Mouse (Mus musculus): ENCODE results near the gene Kif14. TPM values are rescaled to one million over a fixed set of nuclear protein-coding genes. Genes with fewer than 3 reads are reported as not detected.
A peak's percentile ranks its signal among the peaks of the same experiment; 100 is the strongest.

Gene Kif14
- under 1 TPM; 0.22 to 0.25 TPM for total RNA-seq (2021)

DNA sequence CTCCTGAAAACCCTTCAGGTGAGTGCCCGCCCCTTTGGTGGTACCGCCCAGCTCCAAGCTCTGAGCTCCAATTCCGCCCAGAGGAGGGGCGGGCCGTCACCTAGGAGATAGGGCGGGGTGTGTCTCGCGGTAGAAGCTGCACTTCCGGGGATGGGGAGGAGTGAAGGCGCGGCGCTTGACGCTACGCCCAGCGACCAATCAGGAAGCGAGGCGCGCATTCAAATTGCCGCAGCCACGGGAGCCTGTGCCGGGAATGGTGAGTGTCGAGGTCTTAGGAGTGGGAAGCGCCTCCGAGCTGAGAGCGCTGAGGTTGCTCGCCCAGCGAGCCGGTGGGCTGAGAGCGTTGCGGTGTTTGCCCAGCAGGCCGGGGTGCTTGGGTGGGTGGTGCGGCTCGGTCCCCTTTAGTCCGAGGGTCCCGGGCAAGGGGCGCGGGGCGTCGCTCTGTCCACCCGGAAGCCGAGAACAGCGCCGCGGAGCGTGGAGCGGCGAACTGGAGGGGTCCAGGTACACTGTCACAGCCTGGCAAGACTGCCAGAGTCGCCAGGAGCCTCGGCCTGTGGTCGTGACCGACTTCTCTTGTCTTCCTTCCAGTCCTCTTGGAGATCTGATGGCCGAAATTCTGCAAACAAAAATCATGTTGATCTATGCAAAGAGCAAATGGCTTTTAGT is at the start of gene Kif14:
Gene Kif14 (plus strand): TSS at position 201 of the 669 bp plus-strand sequence.
- peak; percentile 88 to 93 for DNase-seq
- intact Hi-C loops (cut with DNase I): no loop called here

DNA sequence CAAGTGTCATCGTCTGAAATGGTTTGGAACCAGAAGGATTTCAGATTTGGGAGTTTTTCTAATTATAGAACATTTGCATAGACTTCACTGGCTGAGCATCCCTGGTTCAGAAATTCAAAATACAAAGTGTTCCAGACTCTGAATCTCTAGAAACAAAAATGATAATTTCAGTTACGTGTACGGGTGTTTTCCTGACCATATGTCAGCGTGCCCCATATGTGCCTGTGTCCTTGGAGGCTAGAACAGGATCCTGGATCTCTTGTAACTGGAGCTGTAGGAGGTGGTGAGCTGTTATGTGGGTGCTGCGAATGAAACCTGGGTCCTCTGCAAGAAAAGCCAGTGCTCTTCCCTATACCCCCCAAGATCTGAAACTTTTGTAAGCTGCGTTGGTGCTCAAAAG is 47.8 kb upstream of the Kif14 start:
- intact Hi-C loops (cut with DNase I): loop anchor here (10.0 kb wide), 1 partner anchor 206 kb away; the partner anchor contains the start of gene Zfp281
- DNase-seq: no peak

DNA sequence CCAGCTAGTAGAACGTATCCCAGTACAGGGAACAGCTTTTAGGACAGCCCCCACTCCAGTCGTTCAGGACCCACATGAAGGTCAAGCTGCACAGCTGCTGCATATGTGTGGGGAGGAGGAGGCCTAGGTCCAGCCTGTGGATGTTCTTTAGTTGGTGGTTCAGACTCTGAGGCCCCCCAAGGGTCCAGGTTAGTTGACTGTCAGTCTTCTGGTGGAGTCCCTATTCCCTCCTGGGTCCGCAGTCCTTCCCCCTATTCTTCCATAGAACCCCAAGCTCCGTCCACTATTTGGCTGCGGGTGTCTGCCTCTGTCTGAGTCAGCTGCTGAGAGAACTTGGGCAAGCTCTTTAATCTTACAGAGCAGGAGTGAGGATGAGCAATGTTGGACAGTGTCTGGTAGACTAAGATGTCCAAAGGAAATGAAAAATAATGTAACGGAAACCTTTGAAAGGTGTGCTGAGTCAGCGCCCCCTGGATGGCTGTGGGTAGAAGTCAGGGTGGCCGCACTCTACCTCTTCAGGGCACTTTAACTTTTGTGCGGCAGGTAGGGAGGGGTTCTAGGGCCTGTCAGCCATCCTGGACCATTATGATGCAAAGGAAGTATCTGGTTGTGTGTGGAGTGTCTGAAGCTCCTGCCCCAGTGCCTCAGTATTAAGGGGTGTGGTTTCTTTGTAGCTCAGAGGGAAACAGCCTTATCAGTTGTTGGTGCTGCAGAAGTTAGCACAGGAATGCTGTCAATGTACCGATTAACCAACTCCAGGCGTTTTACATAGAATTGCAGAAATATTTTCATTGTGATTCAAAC is 38.8 kb upstream of the Kif14 start:
- intact Hi-C loops (cut with DNase I): no loop called here
- DNase-seq: no peak

DNA sequence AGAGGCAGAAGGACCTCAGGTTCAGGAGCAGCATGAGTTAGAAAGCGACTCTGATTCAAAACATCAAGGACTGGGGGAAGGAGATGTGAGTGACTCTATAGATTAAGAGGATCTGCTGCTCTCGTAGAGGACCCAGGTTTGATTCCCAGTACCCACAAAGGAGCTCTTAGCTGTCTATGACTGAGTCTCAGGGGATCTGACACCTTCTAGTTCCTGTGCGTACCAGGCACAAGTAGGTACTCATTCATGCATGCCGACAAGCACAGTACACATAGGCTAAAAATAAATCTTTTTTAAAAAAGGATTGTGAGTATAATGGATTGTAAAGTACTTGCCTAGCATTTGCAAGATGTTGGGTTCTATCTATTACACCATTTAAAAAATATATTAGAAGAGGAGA is 37.2 kb upstream of the Kif14 start:
- intact Hi-C loops (cut with DNase I): no loop called here
- DNase-seq: no peak

DNA sequence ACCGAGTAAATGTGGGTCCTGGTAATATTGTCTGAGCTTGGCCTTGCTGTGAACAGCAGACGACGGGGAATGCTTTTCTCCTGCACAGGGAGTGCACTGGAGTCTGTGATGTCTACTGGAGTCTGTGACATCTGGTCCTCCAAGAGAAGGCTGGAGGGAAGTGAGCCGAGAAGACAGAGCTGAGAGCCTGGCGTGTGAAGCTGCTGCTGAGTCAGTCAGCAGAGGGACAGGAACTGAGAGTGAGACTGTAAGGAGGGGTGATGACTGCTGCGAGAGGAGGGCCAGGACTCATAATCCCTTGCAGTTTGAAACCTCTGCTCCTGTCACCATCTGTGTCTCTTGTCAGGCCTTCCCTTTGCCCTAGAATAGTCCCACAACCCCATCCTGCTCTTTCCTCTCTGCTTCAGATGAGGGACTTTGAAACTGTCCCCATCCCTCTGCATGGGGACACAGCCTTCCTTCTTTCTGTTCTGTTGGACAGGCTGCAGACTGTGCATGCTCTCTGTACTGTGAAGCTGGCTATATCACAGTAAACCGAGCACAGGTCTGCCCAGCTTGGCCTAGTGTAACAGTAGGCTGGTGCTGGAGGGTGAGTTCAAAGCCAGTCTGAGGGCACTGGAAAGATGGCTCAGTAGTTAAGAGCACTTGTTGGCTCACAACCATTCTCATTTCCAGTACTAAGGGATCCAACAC is 35.9 kb upstream of the Kif14 start:
- no peak for DNase-seq
- intact Hi-C loops (cut with DNase I): no loop called here

DNA sequence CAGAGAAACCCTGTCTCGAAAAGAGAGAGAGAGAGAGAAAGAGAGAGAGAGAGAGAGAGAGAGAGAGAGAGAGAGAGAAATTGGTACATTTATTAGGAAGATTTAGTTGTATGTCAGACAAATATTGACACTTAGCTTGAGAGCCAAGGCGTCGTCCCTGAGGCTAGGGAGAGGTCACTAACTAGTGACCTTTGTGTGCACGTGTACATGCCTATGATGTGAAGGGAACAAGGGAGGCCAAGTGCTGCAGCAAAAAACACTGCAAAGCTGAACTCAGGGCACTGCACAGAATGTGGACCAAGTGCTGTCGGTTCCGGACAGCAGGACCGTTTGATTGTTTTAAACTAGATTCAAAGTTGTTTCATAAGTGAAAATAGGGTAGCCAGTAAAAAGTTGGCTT is 25.4 kb upstream of the Kif14 start:
- DNase-seq: no peak
- intact Hi-C loops (cut with DNase I): no loop called here

DNA sequence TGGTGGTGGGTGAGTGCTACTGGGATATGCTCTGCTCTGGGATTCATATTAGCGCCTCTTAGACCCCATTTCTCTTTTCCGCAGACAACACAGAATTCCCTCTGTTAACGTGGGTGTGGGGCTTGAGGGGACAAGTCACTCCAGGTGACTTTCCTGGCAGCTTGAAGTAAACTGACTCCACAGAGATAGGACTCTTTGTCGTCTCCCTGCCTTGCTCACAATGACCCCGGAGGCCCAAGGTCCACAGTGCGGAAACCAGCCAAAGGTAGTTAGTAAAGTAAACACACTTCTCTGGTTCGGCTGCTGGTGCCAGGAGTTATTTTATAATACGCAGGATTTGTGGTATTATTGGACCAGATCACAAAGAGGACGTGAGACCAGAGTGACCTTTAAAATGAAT is 23.3 kb upstream of the Kif14 start:
- no peak for DNase-seq
- intact Hi-C loops (cut with DNase I): no loop called here

DNA sequence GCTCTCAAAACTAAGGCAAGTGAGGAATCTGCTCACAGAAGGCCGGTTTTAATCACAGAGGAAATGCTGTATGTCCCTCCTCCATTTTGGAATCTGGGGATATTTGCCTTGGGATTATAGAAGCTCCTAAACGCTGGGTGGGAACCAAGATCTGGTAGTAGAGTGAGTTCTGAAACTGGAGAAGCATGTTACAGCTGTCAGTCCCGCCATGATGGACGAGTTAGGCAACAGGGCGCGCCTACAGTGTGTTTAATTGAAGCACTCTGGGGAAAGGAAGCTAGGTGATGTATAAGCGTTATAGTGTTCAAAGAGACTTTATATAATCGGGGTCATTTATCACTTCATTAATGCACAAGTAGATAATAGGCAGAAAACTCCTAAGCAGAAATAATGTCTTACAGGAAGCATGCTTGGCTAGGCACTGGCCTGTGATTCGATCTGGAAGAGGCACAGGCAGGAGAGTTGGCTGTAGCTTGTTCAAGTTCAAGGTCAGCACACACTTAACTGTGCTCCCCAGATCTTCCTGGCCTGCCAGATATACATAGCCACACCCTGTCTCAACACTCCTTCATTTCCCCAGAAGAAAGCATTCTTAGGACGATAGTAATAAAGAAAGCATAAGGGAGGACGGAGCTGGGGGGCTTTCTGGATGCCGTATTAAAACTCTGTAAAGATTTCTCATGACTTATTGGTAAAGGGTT is 21.4 kb upstream of the Kif14 start:
- intact Hi-C loops (cut with DNase I): no loop called here
- DNase-seq: no peak

DNA sequence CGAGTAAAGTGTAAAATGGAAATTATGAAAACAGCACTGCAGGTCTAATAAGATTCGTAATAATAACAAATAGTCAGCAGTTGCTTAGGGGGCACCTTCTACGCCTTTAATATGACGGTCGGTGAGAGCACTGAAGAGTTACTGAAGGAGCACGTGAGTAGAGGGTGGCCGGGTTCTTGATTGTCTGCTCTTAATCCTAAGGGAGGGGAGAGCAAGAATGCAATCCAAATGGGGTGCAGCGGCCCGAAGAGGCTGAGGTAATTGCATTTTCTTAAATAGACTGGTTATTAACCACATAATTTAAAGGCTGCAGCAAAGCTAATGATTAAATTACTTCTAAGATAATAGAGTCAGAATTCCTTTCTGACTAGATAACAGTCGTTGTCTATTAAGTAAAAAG is 19.2 kb upstream of the Kif14 start:
- no peak for DNase-seq
- intact Hi-C loops (cut with DNase I): no loop called here

DNA sequence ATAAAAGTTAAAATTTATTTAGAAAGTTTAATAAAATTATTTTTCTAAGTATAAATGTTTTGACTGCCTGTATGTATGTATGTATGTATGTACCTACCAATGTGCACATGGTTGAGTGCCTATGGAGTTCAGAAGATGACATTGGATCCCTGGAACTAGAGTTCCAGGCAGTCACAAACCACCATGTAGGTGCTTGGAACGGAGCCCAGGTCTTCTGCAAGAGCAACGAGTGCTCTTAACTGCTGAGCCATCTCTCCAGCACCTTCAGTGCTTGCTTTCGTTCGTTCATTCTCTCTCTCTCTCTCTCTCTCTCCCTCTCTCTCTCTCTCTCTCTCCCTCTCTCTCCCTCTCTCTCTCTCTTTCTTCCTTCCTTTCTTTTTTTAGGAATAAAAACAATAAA is 18.8 kb upstream of the Kif14 start:
- intact Hi-C loops (cut with DNase I): no loop called here

DNA sequence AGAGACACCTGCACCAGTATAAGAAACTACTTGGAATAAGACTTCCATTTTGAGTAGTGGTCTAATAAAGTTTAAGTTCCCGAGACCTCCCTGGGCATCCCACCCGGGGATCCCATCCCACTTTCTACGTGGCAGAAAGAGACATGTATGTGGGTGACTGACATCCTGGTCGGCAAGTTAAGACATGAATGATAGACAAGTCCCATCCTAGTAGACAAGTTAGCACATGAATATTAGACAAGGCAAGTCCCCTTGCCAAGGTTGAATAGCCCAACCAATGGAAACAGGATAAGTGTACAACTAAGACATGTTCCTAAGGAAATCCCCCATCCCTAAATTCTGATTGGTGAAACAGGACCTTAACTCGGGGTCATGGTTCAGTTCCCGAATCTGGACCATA is 16.6 kb upstream of the Kif14 start:
- intact Hi-C loops (cut with DNase I): no loop called here
- DNase-seq: no peak

More for the DNA sequence above, 18.8 kb upstream of the Kif14 start:
- no peak for DNase-seq

DNA sequence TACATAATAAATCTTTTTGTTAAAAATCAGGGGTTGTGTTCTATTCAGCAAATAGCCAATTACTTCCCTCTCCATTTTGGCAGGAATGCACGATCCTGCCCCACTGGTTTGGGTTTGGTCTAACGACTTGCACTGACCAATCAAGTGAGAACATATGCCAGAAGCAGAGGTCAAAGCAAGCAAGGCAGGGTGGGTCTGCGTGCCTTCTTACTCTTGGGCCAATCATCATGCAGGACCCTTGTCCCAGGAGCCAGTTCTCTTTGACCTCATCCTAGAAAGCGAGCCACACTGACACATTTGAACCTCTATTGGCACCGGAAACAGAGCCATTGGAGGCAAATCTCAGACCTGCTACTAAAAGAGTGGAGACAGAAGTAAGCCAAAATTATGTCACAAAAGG is 15.9 kb upstream of the Kif14 start:
- no peak for DNase-seq
- intact Hi-C loops (cut with DNase I): no loop called here

DNA sequence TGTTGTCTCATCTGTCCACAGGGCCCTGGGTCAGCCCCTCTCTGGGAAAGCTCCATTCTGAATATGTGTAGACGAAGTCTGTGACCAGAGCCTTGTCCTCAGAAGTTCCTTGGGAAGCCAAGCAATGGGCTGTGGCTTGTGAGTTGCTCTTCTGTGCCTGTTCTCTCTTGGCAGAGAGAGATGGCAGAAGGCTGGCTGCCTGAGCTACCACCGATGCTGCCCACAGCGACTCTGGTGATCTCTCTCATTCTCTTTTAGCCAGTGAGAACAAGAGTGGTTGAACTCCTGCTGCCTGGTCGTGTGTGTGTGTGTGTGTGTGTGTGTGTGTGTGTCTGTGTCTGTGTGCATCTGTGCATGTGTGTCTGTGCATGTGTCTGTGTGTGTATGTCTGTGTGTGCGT is 13.7 kb upstream of the Kif14 start:
- no peak for DNase-seq
- intact Hi-C loops (cut with DNase I): no loop called here

DNA sequence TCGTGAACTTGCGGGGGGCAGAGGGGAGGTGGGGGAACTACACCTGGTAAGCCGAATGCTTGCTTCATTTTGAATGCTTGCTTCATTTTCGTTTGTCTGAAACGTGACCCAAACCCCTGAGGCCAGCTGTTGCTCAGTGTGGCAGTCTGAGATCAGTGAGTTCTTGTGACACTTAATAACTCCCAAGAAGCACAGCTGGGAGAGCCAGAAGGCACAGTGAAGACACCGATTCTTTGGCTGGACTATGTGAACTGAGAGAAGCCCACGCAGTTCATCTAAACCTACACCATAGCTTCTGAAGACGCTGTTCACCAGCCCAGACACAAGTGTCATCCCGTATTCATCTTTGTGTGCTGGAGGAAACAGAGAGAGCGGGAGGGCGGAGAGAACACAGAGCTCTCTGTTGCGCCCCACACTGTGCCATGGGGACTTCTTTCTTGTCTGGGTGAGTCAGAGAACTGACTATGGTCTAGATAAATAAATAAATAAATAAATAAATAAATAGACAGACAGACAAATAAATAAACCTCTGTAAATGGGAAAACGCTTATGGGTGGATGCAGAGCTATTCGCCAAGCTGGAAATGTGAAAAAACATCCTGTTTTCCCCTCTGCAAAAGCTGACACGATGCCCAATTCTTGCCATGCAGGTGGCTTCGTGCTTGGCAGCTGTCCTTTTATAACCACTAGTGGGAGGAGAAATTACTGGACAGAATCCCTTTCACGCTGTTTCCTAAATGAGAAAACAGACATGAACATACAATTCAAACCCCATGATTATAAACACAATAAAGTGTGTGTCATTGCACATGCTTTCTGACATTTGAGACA is 10.2 kb upstream of the Kif14 start:
- no peak for DNase-seq
- intact Hi-C loops (cut with DNase I): loop anchor here (5.0 kb wide), 1 partner anchor 109 kb away; the partner anchor contains the start of gene Camsap2

DNA sequence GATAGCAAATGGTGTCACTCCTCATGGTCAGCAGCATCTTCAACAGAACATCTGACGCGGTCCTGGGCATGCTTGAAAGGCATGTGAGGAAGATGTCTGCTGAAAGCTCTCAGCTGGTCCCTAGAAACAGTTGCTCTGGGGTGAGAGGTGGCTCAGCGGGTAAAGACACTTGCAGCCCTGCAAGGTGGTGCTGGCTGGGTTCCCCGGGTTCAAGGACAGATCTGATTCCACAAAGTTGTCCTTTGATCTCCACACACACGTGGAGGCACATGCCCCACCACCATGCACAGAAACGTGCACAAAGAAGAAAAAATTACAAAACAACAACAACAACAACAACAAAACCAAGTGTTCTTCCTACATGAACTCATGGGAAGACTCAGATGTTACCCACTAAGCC is 9.4 kb upstream of the Kif14 start:
- intact Hi-C loops (cut with DNase I): loop anchor here (5.0 kb wide), 1 partner anchor 109 kb away; the partner anchor contains the start of gene Camsap2
- no peak for DNase-seq

DNA sequence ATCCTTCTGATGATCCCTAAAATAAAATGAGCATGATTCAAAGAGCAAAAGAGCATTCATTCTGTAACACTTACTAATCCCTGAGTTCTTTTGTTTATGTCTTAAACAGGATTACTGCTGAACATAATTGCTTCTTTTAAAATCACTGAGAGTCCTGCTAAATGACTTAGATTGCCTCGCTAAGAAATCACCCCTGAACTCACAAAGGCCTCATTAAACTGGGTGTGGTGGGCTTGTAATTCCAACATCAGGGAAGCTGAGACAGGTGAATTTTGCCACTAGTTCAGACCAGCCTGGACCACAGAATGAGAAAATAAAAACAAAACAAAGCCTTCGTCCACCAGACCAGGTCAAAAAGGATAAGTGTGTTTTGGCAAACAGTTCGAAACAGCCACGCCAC is 8.7 kb upstream of the Kif14 start:
- intact Hi-C loops (cut with DNase I): loop anchor here (5.0 kb wide), 1 partner anchor 110 kb away; the partner anchor contains the start of gene Camsap2
- no peak for DNase-seq

DNA sequence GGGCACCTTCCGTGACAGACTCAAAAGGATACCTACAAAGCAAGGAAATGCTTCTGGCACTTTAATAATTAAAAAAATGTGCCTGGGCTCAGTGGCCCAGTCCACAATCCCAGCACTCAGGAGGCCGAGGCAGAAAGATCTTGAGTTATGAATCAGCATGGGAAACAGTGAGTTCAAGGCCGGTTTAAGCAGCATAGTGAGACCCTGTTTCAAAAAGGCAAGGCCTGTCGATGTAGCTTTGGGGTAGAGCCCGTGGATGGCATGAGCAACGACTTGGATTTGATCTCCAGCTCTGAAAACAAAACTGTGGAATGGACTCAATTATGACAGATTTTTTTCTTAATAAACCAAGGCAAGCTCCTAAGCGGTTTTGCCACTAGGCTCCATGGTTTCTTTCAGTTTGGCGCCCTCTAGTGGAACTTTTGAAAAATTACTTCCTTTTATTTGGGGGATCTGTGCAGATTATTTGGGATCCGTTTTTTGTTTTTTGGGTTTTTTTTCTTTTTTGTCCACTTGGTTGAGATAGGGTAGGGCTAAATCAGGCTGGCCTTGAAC is 7.4 kb upstream of the Kif14 start:
- peak in 1 of 2 experiments; percentile 26 for DNase-seq
- intact Hi-C loops (cut with DNase I): loop anchor here (1.0 to 5.0 kb wide), 4 partner anchors 111 to 288 kb away; partner anchors contain the start of gene Camsap2

DNA sequence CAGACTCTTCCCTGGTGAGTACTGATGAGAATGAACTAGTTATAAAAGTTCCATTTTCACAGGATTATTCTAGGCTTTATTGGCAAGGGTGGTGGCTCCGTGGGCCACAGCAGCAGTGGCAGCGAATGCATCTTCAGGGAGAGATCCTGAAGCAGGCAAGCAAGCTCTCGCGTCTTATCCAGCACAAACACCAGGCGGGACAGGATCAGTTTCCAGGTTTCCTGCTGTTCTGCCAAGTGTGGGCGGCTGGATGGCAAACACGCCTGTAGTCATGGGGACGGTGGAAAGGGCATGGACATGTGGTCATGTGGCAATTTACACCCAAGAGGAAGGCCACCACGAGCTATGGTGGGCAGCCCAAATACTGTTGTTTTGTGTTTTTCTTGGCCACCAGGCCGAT is 3.7 kb upstream of the Kif14 start:
- intact Hi-C loops (cut with DNase I): no loop called here
- DNase-seq: peak in 1 of 2 experiments; percentile 3

DNA sequence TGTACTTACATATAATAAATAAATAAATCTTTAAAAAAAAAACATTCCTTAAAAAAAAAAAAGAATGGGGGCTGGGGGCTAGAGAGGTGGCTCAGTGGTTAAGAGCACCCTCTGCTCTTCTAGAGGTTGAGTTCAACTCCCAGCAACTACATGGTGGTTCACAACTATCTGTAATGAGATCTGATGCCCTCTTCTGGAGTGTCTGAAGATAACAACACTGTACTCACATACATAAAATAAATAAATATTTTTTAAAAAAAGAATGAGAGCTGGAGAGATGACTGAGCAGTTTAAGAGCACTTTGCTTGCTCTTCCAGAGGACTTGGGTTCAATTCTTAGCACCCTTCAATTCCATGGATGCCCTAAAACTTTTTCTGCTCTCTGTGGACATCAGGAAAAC is 975 bp upstream of the Kif14 start:
- intact Hi-C loops (cut with DNase I): no loop called here
- DNase-seq: no peak

DNA sequence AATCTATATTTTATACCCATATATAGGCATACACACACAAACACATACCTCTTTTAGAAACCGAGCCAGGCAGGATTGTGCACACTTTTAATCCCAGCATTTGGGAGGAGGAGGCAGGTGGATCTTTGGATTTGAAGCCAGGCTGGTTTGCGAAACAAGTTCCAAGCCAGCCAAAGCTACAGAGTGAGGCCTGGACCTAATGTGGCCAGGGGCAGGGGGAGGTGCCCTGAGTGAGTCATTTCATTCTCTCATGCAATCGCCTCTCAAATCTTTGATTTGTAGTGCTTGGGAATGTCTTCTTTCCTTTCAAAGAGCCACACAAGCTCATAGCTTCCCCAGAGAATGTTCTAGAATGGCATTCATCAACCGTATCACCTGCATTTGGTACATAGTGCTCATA is 3.3 kb downstream of the Kif14 start:
- DNase-seq: no peak
- intact Hi-C loops (cut with DNase I): no loop called here
